Mouse (Mus musculus): ENCODE data around the gene Irf9. TPM values are rescaled to one million over a fixed set of nuclear protein-coding genes. Genes with fewer than 3 reads are reported as not detected.
A peak's percentile ranks its signal among the peaks of the same experiment; 100 is the strongest.

The Irf9 gene
- polyA plus RNA-seq, 1 experiment from 2014 or later, result 8.7 TPM

- Histone ChIP-seq H3K4me2 (no peak overlapping the region), H3K36me3 (peaks cover 80% of the 10 kb centered on the region), H3K9ac (no peak overlapping the region), H3K27ac (ENCODE audit: poor library complexity, severe bottlenecking) (no peak overlapping the region), H3K27me3 (replicated peaks) (no peaks in the 10 kb centered on the region), H3K4me3 (no peak overlapping the region), H3K9me3 (replicated peaks) (no peaks in the 10 kb centered on the region), H3K4me1 (replicated peaks) (peaks cover 11% of the 10 kb centered on the region)
- ATAC-seq (ENCODE audit: insufficient number of reproducible peaks, low FRiP score), result no peak
- WGBS, result 77% methylated on average over 3 of the region's 3 CpGs
Observed at GRCm38 (mm10) chr14:55567496-55567895, 35.9 kb upstream of the Irf9 start.

- Histone ChIP-seq H3K9ac (no peak overlapping the region; the same call in 1 of the 2 replicates), H3K27ac (ENCODE audit: poor library complexity, severe bottlenecking) (peak overlapping the region; percentile 47; the same call in 1 of the 2 replicates), H3K4me1 (replicated peaks) (peaks cover 26% of the 10 kb centered on the region), H3K9me3 (replicated peaks) (no peaks in the 10 kb centered on the region), H3K27me3 (replicated peaks) (no peaks in the 10 kb centered on the region), H3K4me3 (no peak overlapping the region), H3K4me2 (no peak overlapping the region), H3K36me3 (peaks cover 50% of the 10 kb centered on the region)
- no peak for ATAC-seq (ENCODE audit: insufficient number of reproducible peaks, low FRiP score)
- 80% methylated on average over 2 of the region's 2 CpGs for WGBS
Observed at GRCm38 (mm10) chr14:55570588-55570987, 32.8 kb upstream of the Irf9 start.

- H3K4me3 ChIP-seq, result no peak overlapping the region
Observed at GRCm38 (mm10) chr14:55571760-55572159, 31.6 kb upstream of the Irf9 start.

GRCm38 (mm10) chr14:55575302-55575701 is 28.1 kb upstream of the Irf9 start, which contains the start of gene Fitm1:
TSS of gene Fitm1 (plus strand) at chr14:55575617.
- ATAC-seq (ENCODE audit: insufficient number of reproducible peaks, low FRiP score), result peak; percentile 63
- peaks cover 14% of the 10 kb centered on the region for H3K36me3 ChIP-seq
- WGBS, result 41% methylated on average over 8 of the region's 8 CpGs
- peaks cover 49% of the 10 kb centered on the region for H3K4me1 ChIP-seq (replicated peaks)
- peak within 1 kb of the TSS; percentile 67 for H3K4me2 ChIP-seq
- peak within 1 kb of the TSS; percentile 40 for H3K4me3 ChIP-seq
- H3K27me3 ChIP-seq (replicated peaks), result no peaks in the 10 kb centered on the region
- H3K9me3 ChIP-seq (replicated peaks), result no peaks in the 10 kb centered on the region
- peak within 1 kb of the TSS; percentile 69 for H3K9ac ChIP-seq
- peak within 1 kb of the TSS; percentile 94 for H3K27ac ChIP-seq (ENCODE audit: poor library complexity, severe bottlenecking)

More at GRCm38 (mm10) chr14:55571760-55572159, 31.6 kb upstream of the Irf9 start:
- H3K27me3 ChIP-seq (replicated peaks), result no peaks in the 10 kb centered on the region
- no peak overlapping the region for H3K9ac ChIP-seq
- peaks cover 38% of the 10 kb centered on the region for H3K36me3 ChIP-seq
- no peaks in the 10 kb centered on the region for H3K9me3 ChIP-seq (replicated peaks)
- ATAC-seq (ENCODE audit: insufficient number of reproducible peaks, low FRiP score), result no peak
- peaks cover 34% of the 10 kb centered on the region for H3K4me1 ChIP-seq (replicated peaks)
- no peak overlapping the region for H3K4me2 ChIP-seq
- H3K27ac ChIP-seq (ENCODE audit: poor library complexity, severe bottlenecking), result no peak overlapping the region

- peak overlapping the region; percentile 40 for H3K4me3 ChIP-seq
- H3K4me1 ChIP-seq (replicated peaks), result peaks cover 45% of the 10 kb centered on the region
- peak overlapping the region; percentile 69 for H3K9ac ChIP-seq
- peak overlapping the region; percentile 94 for H3K27ac ChIP-seq (ENCODE audit: poor library complexity, severe bottlenecking)
- WGBS, result 35% methylated on average over 13 of the region's 13 CpGs
- no peaks in the 10 kb centered on the region for H3K9me3 ChIP-seq (replicated peaks)
- H3K27me3 ChIP-seq (replicated peaks), result no peaks in the 10 kb centered on the region
- no peak for ATAC-seq (ENCODE audit: insufficient number of reproducible peaks, low FRiP score)
- peak overlapping the region; percentile 67 for H3K4me2 ChIP-seq
- H3K36me3 ChIP-seq, result peaks cover 15% of the 10 kb centered on the region
Observed at GRCm38 (mm10) chr14:55575711-55576110, 27.7 kb upstream of the Irf9 start.

GRCm38 (mm10) chr14:55576376-55576775 is 27.0 kb upstream of the Irf9 start:
- peaks cover 43% of the 10 kb centered on the region for H3K4me1 ChIP-seq (replicated peaks)
- no peaks in the 10 kb centered on the region for H3K27me3 ChIP-seq (replicated peaks)
- H3K9me3 ChIP-seq (replicated peaks), result no peaks in the 10 kb centered on the region
- H3K4me2 ChIP-seq, result peak overlapping the region; percentile 67
- ATAC-seq (ENCODE audit: insufficient number of reproducible peaks, low FRiP score), result no peak
- 55% methylated on average over 16 of the region's 16 CpGs for WGBS
- H3K9ac ChIP-seq, result peak overlapping the region; percentile 69
- peaks cover 19% of the 10 kb centered on the region for H3K36me3 ChIP-seq
- peak overlapping the region; percentile 40 for H3K4me3 ChIP-seq
- peak overlapping the region; percentile 94 for H3K27ac ChIP-seq (ENCODE audit: poor library complexity, severe bottlenecking)

- WGBS, result under 1% methylated on average over 32 of the region's 32 CpGs
- ATAC-seq (ENCODE audit: insufficient number of reproducible peaks, low FRiP score), result peak; percentile 79
- Histone ChIP-seq H3K27me3 (replicated peaks) (no peaks in the 10 kb centered on the region), H3K4me2 (peak within 1 kb of the TSS; percentile 87), H3K36me3 (peaks cover 28% of the 10 kb centered on the region), H3K4me3 (peak within 1 kb of the TSS; percentile 86), H3K4me1 (replicated peaks) (peaks cover 43% of the 10 kb centered on the region), H3K9me3 (replicated peaks) (no peaks in the 10 kb centered on the region), H3K9ac (peak within 1 kb of the TSS; percentile 96), H3K27ac (ENCODE audit: poor library complexity, severe bottlenecking) (peak within 1 kb of the TSS; percentile 90)
Observed at GRCm38 (mm10) chr14:55577871-55578667, 25.3 kb upstream of the Irf9 start, which contains the start of gene Psme1. TSS of gene Psme1 (plus strand) at chr14:55578123.

- Histone ChIP-seq H3K27me3 (replicated peaks) (no peaks in the 10 kb centered on the region), H3K9me3 (replicated peaks) (no peaks in the 10 kb centered on the region), H3K4me1 (replicated peaks) (peaks cover 43% of the 10 kb centered on the region), H3K4me2 (peak overlapping the region; percentile 87), H3K4me3 (peak overlapping the region; percentile 86), H3K27ac (ENCODE audit: poor library complexity, severe bottlenecking) (peak overlapping the region; percentile 90), H3K9ac (peak overlapping the region; percentile 96), H3K36me3 (peaks cover 31% of the 10 kb centered on the region)
- ATAC-seq (ENCODE audit: insufficient number of reproducible peaks, low FRiP score), result peak; percentile 44; the same call in 1 of the 2 replicates
- 22% methylated on average over 6 of the region's 6 CpGs for WGBS
Observed at GRCm38 (mm10) chr14:55578668-55579269, 24.6 kb upstream of the Irf9 start.

GRCm38 (mm10) chr14:55579511-55580496 is 23.6 kb upstream of the Irf9 start:
- H3K4me3 ChIP-seq, result no peak overlapping the region

GRCm38 (mm10) chr14:55580731-55581130 is 22.6 kb upstream of the Irf9 start:
- H3K36me3 ChIP-seq, result peaks cover 31% of the 10 kb centered on the region
- H3K9me3 ChIP-seq (replicated peaks), result no peaks in the 10 kb centered on the region
- H3K4me2 ChIP-seq, result no peak overlapping the region
- H3K4me1 ChIP-seq (replicated peaks), result peaks cover 38% of the 10 kb centered on the region
- WGBS, result 93% methylated on average over 16 of the region's 16 CpGs
- no peak overlapping the region for H3K9ac ChIP-seq
- ATAC-seq (ENCODE audit: insufficient number of reproducible peaks, low FRiP score), result no peak
- no peaks in the 10 kb centered on the region for H3K27me3 ChIP-seq (replicated peaks)
- H3K27ac ChIP-seq (ENCODE audit: poor library complexity, severe bottlenecking), result no peak overlapping the region
- no peak overlapping the region for H3K4me3 ChIP-seq

More at GRCm38 (mm10) chr14:55579511-55580496, 23.6 kb upstream of the Irf9 start:
- peak overlapping the region; percentile 87 for H3K4me2 ChIP-seq
- no peaks in the 10 kb centered on the region for H3K27me3 ChIP-seq (replicated peaks)
- H3K9ac ChIP-seq, result no peak overlapping the region
- WGBS, result 86% methylated on average over 23 of the region's 23 CpGs
- ATAC-seq (ENCODE audit: insufficient number of reproducible peaks, low FRiP score), result no peak
- H3K27ac ChIP-seq (ENCODE audit: poor library complexity, severe bottlenecking), result no peak overlapping the region
- H3K9me3 ChIP-seq (replicated peaks), result no peaks in the 10 kb centered on the region
- H3K4me1 ChIP-seq (replicated peaks), result peaks cover 42% of the 10 kb centered on the region
- peaks cover 31% of the 10 kb centered on the region for H3K36me3 ChIP-seq

Measured in heart, embryonic 12.5 days (tissue).